Mouse (Mus musculus): ENCODE measurements around the gene Treh. TPM values are rescaled to one million over a fixed set of nuclear protein-coding genes. Genes with fewer than 3 reads are reported as not detected.
A peak's percentile ranks its signal among the peaks of the same experiment; 100 is the strongest.

Treh gene
- total and polyA plus RNA-seq, 3 experiments, result not detected

DNA sequence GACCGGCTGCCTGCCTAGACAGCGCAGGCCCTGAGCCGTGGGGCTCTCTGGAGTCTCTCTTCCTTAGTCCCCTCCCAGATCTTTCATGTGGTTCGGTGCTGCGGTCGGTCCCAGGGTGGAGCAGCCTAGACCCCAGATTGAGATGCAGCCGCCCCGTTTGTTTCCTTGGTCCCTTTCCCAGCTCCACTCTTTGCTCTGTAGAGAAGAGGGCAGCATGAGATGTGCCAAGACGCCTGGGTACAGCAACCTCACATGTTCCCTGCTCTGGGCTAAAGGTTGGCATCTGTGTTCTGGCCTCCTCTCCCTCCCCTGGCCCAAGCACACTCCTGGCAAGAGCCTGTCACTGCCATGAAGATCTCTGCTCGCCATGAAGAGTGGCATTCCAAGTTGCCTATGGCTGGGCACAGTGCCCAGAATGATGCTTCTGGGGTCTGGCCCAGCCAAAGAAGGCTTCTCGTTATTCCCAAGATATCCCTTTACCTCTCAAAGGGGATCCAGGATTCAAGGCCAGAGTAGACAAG is 50.5 kb downstream of the Treh start:
- Histone ChIP-seq H3K9me3 (replicated peaks) (no peaks in the 10 kb centered on the region), H3K4me1 (ENCODE audit: insufficient read depth, low read depth, low read length) (peaks cover 52% of the 10 kb centered on the region), H3K4me3 (ENCODE audit: low read depth, low read length) (no peak overlapping the region), H3K36me3 (replicated peaks) (no peaks in the 10 kb centered on the region), H3K27me3 (ENCODE audit: insufficient read depth, low read length) (peaks cover 90% of the 10 kb centered on the region)
- no peak for DNase-seq (ENCODE audit: low spot score)
- TF ChIP-seq CTCF (IDR thresholded peaks at IDR 0.05; ENCODE audit: low read depth, low read length), result no peak
- TF ChIP-seq GATA1 (IDR thresholded peaks at IDR 0.05; ENCODE audit: borderline replicate concordance, low read length), result no peak
- no peak for TF ChIP-seq TAL1 (conservative IDR thresholded peaks at IDR 0.05; ENCODE audit: low read depth, low read length)
- TF ChIP-seq POLR2AphosphoS5 (IDR thresholded peaks at IDR 0.05; ENCODE audit: insufficient replicate concordance, low read depth, low read length), result no peak
- no peak for TF ChIP-seq GATA2 (IDR thresholded peaks at IDR 0.05; ENCODE audit: borderline replicate concordance, low read depth, low read length)
- ATAC-seq (ENCODE audit: extremely low read depth, insufficient number of reproducible peaks, low FRiP score, poor library complexity, severe bottlenecking), result no peak

DNA sequence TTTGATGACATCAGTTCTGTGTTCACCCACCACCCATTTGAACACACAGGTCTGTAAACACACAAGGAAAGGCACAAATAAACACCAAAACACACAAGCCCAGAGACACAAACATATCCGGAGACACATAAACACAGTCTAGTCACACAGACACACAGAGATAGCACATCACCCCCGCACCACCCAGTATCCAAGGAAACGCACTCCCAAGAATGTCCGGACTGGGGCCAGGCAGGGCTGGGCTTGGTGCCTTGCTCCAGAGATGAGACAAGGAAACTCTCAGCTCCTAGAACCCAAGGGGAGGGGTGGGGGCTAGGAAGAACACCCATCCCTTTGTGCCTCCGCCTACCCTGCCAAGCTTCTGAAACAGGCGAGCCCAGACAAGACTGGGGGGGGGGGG is 51.2 kb downstream of the Treh start:
- DNase-seq (ENCODE audit: low spot score) (no peak), ATAC-seq (ENCODE audit: extremely low read depth, insufficient number of reproducible peaks, low FRiP score, poor library complexity, severe bottlenecking) (no peak)
- Histone ChIP-seq H3K36me3 (replicated peaks) (no peaks in the 10 kb centered on the region), H3K4me1 (ENCODE audit: insufficient read depth, low read depth, low read length) (peaks cover 48% of the 10 kb centered on the region), H3K4me3 (ENCODE audit: low read depth, low read length) (no peak overlapping the region), H3K9me3 (replicated peaks) (no peaks in the 10 kb centered on the region), H3K27me3 (ENCODE audit: insufficient read depth, low read length) (peaks cover 93% of the 10 kb centered on the region)
- TF ChIP-seq POLR2AphosphoS5 (IDR thresholded peaks at IDR 0.05; ENCODE audit: insufficient replicate concordance, low read depth, low read length), result no peak

DNA sequence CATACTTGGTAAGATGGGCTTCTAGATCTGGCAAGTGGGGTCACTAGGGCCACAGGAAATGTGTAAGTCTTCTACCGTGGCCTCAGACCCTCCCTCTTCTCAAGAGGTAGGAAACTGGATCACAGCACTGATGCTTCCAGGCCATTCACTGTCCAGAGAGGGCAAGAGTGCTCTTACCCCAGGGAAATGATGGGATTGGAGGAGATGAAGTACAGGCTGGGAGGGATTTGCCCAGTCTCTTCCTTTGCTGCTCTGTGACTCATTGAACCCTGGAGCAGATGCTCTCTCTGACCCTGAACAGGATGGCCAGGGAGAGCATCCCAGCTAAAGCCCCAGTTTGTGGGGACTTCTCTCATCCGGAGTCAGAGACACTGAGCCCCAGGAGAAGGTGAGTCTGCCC is 51.6 kb downstream of the Treh start:
- TF ChIP-seq GATA2 (IDR thresholded peaks at IDR 0.05; ENCODE audit: borderline replicate concordance, low read depth, low read length) (no peak), POLR2AphosphoS5 (IDR thresholded peaks at IDR 0.05; ENCODE audit: insufficient replicate concordance, low read depth, low read length) (no peak), CTCF (IDR thresholded peaks at IDR 0.05; ENCODE audit: low read depth, low read length) (no peak), TAL1 (conservative IDR thresholded peaks at IDR 0.05; ENCODE audit: low read depth, low read length) (no peak), GATA1 (IDR thresholded peaks at IDR 0.05; ENCODE audit: borderline replicate concordance, low read length) (no peak)
- Histone ChIP-seq H3K36me3 (replicated peaks) (no peaks in the 10 kb centered on the region), H3K4me3 (ENCODE audit: low read depth, low read length) (no peak overlapping the region), H3K4me1 (ENCODE audit: insufficient read depth, low read depth, low read length) (peaks cover 44% of the 10 kb centered on the region), H3K27me3 (ENCODE audit: insufficient read depth, low read length) (peaks cover 89% of the 10 kb centered on the region), H3K9me3 (replicated peaks) (no peaks in the 10 kb centered on the region)
- ATAC-seq (ENCODE audit: extremely low read depth, insufficient number of reproducible peaks, low FRiP score, poor library complexity, severe bottlenecking), result no peak
- no peak for DNase-seq (ENCODE audit: low spot score)

DNA sequence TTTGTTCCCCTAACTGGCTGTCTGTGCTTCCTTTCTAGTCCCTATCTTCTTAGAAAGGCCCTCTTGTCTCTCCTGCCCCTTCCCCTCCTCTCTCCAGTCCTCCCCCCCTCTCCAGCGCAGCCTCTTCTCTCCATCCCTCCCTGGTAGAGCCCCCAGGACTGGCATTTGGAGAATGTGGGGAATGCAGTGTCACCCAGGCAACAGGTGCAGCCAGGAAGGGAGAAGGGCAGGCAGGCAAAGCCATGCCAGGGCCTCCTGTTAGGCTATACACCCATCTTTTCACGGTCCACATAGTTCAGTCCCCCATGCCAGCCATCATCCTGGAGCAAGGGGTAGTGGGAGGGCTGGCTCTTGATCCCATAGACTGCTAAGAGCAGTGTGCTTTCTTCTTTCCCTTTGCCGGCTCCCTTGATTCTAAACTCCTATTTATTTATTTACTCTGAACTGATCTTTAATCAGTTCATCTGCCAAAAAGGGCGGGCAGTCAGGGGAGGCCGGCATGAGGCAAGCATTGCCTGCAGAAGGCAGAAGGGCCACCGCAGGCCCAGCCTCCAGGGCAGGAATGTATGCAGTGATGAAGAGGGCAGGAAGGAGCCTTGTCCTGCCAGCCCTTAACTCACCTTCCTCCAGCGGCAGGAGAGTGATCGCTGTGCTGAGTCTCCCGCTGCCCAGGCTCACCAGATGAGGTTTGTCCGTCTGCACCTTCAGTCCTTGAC is 53.6 kb downstream of the Treh start:
- Histone ChIP-seq H3K4me3 (ENCODE audit: low read depth, low read length) (no peak overlapping the region), H3K4me1 (ENCODE audit: insufficient read depth, low read depth, low read length) (peaks cover 34% of the 10 kb centered on the region), H3K36me3 (replicated peaks) (no peaks in the 10 kb centered on the region), H3K27me3 (ENCODE audit: insufficient read depth, low read length) (peaks cover 71% of the 10 kb centered on the region), H3K9me3 (replicated peaks) (no peaks in the 10 kb centered on the region)
- TF ChIP-seq GATA1 (IDR thresholded peaks at IDR 0.05; ENCODE audit: borderline replicate concordance, low read length), result no peak
- no peak for TF ChIP-seq CTCF (IDR thresholded peaks at IDR 0.05; ENCODE audit: low read depth, low read length)
- TF ChIP-seq POLR2AphosphoS5 (IDR thresholded peaks at IDR 0.05; ENCODE audit: insufficient replicate concordance, low read depth, low read length), result no peak
- no peak for TF ChIP-seq GATA2 (IDR thresholded peaks at IDR 0.05; ENCODE audit: borderline replicate concordance, low read depth, low read length)
- no peak for TF ChIP-seq TAL1 (conservative IDR thresholded peaks at IDR 0.05; ENCODE audit: low read depth, low read length)
- no peak for DNase-seq (ENCODE audit: low spot score)
- no peak for ATAC-seq (ENCODE audit: extremely low read depth, insufficient number of reproducible peaks, low FRiP score, poor library complexity, severe bottlenecking)

DNA sequence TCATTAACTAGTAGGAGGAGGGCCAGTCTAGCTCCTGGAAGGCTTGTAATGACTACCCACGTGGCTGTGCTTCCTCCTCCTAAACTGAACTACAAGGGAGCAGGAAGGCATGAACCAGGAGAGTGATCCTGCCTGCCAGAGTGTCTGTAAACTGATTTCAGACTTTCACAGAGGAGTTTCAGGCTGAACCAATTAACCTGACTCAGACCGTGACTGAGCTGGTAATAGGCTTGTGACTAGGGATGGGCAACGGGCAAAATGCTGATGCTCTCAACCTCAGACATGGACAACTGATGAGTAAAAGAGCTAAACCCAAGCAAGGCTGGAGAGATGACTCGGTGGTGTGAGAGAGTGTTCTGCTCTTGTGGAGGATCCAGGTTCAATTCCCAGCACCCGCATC is 54.4 kb downstream of the Treh start:
- Histone ChIP-seq H3K36me3 (replicated peaks) (no peaks in the 10 kb centered on the region), H3K27me3 (ENCODE audit: insufficient read depth, low read length) (peaks cover 64% of the 10 kb centered on the region), H3K4me1 (ENCODE audit: insufficient read depth, low read depth, low read length) (peaks cover 37% of the 10 kb centered on the region), H3K4me3 (ENCODE audit: low read depth, low read length) (no peak overlapping the region), H3K9me3 (replicated peaks) (no peaks in the 10 kb centered on the region)
- DNase-seq (ENCODE audit: low spot score) (no peak), ATAC-seq (ENCODE audit: extremely low read depth, insufficient number of reproducible peaks, low FRiP score, poor library complexity, severe bottlenecking) (no peak)
- TF ChIP-seq GATA2 (IDR thresholded peaks at IDR 0.05; ENCODE audit: borderline replicate concordance, low read depth, low read length) (no peak), TAL1 (conservative IDR thresholded peaks at IDR 0.05; ENCODE audit: low read depth, low read length) (no peak), CTCF (IDR thresholded peaks at IDR 0.05; ENCODE audit: low read depth, low read length) (no peak), GATA1 (IDR thresholded peaks at IDR 0.05; ENCODE audit: borderline replicate concordance, low read length) (no peak)

GRCm38 (mm10) chr9:44732130-44732549 is 59.1 kb downstream of the Treh start:
- H3K4me1 ChIP-seq (ENCODE audit: insufficient read depth, low read depth, low read length), result peaks cover 54% of the 10 kb centered on the region
- peak overlapping the region; percentile 30; the same call in 1 of the 2 replicates for H3K4me3 ChIP-seq (ENCODE audit: low read depth, low read length)
- peak; percentile 55 for DNase-seq (ENCODE audit: low spot score)
- TF ChIP-seq POLR2AphosphoS5 (IDR thresholded peaks at IDR 0.05; ENCODE audit: insufficient replicate concordance, low read depth, low read length) (no peak), GATA1 (IDR thresholded peaks at IDR 0.05; ENCODE audit: borderline replicate concordance, low read length) (no peak), TAL1 (conservative IDR thresholded peaks at IDR 0.05; ENCODE audit: low read depth, low read length) (peak; percentile 58)
- peaks cover 59% of the 10 kb centered on the region for H3K27me3 ChIP-seq (ENCODE audit: insufficient read depth, low read length)
- no peaks in the 10 kb centered on the region for H3K36me3 ChIP-seq (replicated peaks)
- ATAC-seq (ENCODE audit: extremely low read depth, insufficient number of reproducible peaks, low FRiP score, poor library complexity, severe bottlenecking), result peak; percentile 87
- H3K9me3 ChIP-seq (replicated peaks), result peaks cover 3% of the 10 kb centered on the region; the same call in 1 of the 2 replicates

All from G1E (cell line).